10 mouse cellular contexts compared by ENCODE assay signal in the genomic region with DNA sequence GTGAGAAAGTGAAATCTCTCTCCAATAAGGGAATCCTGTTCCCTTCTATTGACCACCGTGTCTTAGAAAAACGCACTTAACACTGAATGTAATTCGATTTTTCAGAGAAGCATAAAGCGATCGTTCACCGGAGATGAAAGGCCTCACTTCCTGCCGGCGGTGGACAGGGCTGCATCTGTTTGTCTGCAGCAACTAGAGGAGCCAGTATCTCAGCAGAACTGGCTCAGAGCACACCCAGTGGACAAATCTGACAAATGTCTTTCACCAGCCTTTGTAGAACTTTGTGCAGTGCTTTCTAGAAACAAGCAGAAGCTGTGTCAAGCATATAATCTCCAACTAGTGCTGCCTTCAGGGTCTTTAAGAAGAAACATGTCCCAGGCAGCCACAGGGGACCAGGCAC. TPM values are rescaled to one million over a fixed set of nuclear protein-coding genes. Genes with fewer than 3 reads are reported as not detected.
DNase-seq lines count a peak whose midpoint lies in the region; ATAC-seq and TF ChIP-seq lines count a peak whose summit lies in the region.
"Had no signal": no experiment of that assay in that cellular context is flagged by ENCODE, and none has a peak within 500 bp of the region (broad histone marks: within the 10 kb centered on the region; RNA-seq: fewer than 3 reads in every experiment).

No protein-coding gene starts in this region.

- no peak overlapping the region for H3K9ac ChIP-seq in hindbrain, embryonic 12.5 days
- H3K9ac ChIP-seq in embryonic facial prominence, embryonic 11.5 days (replicated peaks; ENCODE audit: low read length): no peak overlapping the region
- H3K9ac ChIP-seq in limb, embryonic 12.5 days (replicated peaks): no peak overlapping the region

- TF ChIP-seq CTCF in thymus, adult 2 months (IDR thresholded peaks at IDR 0.05; ENCODE audit: borderline replicate concordance, control insufficient read depth, extremely low read depth, insufficient read depth, low read length, poor library complexity): no peak

- TF ChIP-seq POLR2A in thymus, adult 2 months (IDR thresholded peaks at IDR 0.05; ENCODE audit: control insufficient read depth, extremely low read depth, insufficient read depth, low read length, poor library complexity): no peak

- H3K4me3 ChIP-seq in hindbrain, embryonic 10.5 days: no peak overlapping the region
- H3K4me3 ChIP-seq in hindbrain, embryonic 12.5 days: no peak overlapping the region
- H3K4me3 ChIP-seq in embryonic facial prominence, embryonic 11.5 days (ENCODE audit: low read depth, low read length): no peak overlapping the region
- H3K4me3 ChIP-seq in limb, embryonic 12.5 days (replicated peaks): no peak overlapping the region
- no peak overlapping the region for H3K4me3 ChIP-seq in thymus, adult 2 months (ENCODE audit: control insufficient read depth, insufficient read depth, low read length)

- peak overlapping the region; percentile 76 for H3K27ac ChIP-seq in hindbrain, embryonic 10.5 days
- H3K27ac ChIP-seq in hindbrain, embryonic 12.5 days: no peak overlapping the region
- H3K27ac ChIP-seq in embryonic facial prominence, embryonic 11.5 days (replicated peaks; ENCODE audit: low read depth, low read length): no peak overlapping the region
- no peak overlapping the region for H3K27ac ChIP-seq in limb, embryonic 12.5 days
- no peak overlapping the region for H3K27ac ChIP-seq in thymus, adult 2 months (ENCODE audit: control insufficient read depth, insufficient read depth, low read length)

- DNase-seq in hindbrain, embryonic 10.5 days (ENCODE audit: low spot score): peak; percentile 38
- peak; percentile 71 for DNase-seq in ES-CJ7 (ENCODE audit: low read depth, low spot score)
- peak; percentile 59 for DNase-seq in embryonic facial prominence, embryonic 11.5 days (ENCODE audit: low spot score)
- no peak for DNase-seq in testis, postnatal 10 days (ENCODE audit: low spot score)
- DNase-seq in layer of hippocampus, postnatal 10 days (ENCODE audit: low spot score in 2 of 2): no peak
- DNase-seq in thymus, adult 2 months: no peak

- no peak overlapping the region for H3K4me2 ChIP-seq in hindbrain, embryonic 12.5 days (replicated peaks)
- H3K4me2 ChIP-seq in embryonic facial prominence, embryonic 11.5 days (ENCODE audit: low read depth, low read length): no peak overlapping the region
- H3K4me2 ChIP-seq in limb, embryonic 12.5 days: peak overlapping the region; percentile 20; the same call in 1 of the 2 replicates

- ATAC-seq in hindbrain, embryonic 12.5 days (ENCODE audit: low FRiP score): no peak
- no peak for ATAC-seq in embryonic facial prominence, embryonic 11.5 days (replicated peaks; ENCODE audit: insufficient number of reproducible peaks, low FRiP score, low TSS enrichment, low read depth)
- ATAC-seq in limb, embryonic 12.5 days (ENCODE audit: insufficient number of reproducible peaks, insufficient read depth, low FRiP score, low TSS enrichment, low read depth): no peak

- WGBS in hindbrain, embryonic 10.5 days: 18% methylated on average over 8 of the region's 8 CpGs
- 11% methylated on average over 8 of the region's 8 CpGs for WGBS in hindbrain, embryonic 12.5 days
- WGBS in embryonic facial prominence, embryonic 11.5 days: 4% methylated on average over 8 of the region's 8 CpGs
- WGBS in limb, embryonic 12.5 days: 5% methylated on average over 8 of the region's 8 CpGs
- 2% methylated on average over 8 of the region's 8 CpGs for WGBS in thymus, adult 2 months

- no peaks in the 10 kb centered on the region for H3K27me3 ChIP-seq in hindbrain, embryonic 10.5 days (ENCODE audit: insufficient read depth, poor library complexity, severe bottlenecking)
- no peaks in the 10 kb centered on the region for H3K27me3 ChIP-seq in hindbrain, embryonic 12.5 days
- no peaks in the 10 kb centered on the region for H3K27me3 ChIP-seq in embryonic facial prominence, embryonic 11.5 days (ENCODE audit: control insufficient read depth, insufficient read depth, low read length)
- H3K27me3 ChIP-seq in limb, embryonic 12.5 days: no peaks in the 10 kb centered on the region
- no peaks in the 10 kb centered on the region for H3K27me3 ChIP-seq in thymus, adult 2 months (ENCODE audit: control insufficient read depth, insufficient read depth, low read length)

- no peaks in the 10 kb centered on the region for H3K36me3 ChIP-seq in hindbrain, embryonic 10.5 days
- no peaks in the 10 kb centered on the region for H3K36me3 ChIP-seq in hindbrain, embryonic 12.5 days
- no peaks in the 10 kb centered on the region for H3K36me3 ChIP-seq in embryonic facial prominence, embryonic 11.5 days (replicated peaks; ENCODE audit: control insufficient read depth, insufficient read depth, low read depth, low read length)
- no peaks in the 10 kb centered on the region for H3K36me3 ChIP-seq in limb, embryonic 12.5 days
- no peaks in the 10 kb centered on the region for H3K36me3 ChIP-seq in thymus, adult 2 months (ENCODE audit: control insufficient read depth, insufficient read depth, low read length)

- peaks cover 20% of the 10 kb centered on the region for H3K4me1 ChIP-seq in hindbrain, embryonic 10.5 days (replicated peaks)
- H3K4me1 ChIP-seq in hindbrain, embryonic 12.5 days: peaks cover 19% of the 10 kb centered on the region
- H3K4me1 ChIP-seq in embryonic facial prominence, embryonic 11.5 days (ENCODE audit: control insufficient read depth, insufficient read depth, low read length): no peaks in the 10 kb centered on the region
- H3K4me1 ChIP-seq in limb, embryonic 12.5 days (replicated peaks): no peaks in the 10 kb centered on the region
- no peaks in the 10 kb centered on the region for H3K4me1 ChIP-seq in thymus, adult 2 months (replicated peaks; ENCODE audit: control insufficient read depth, insufficient read depth, low read length)

- H3K9me3 ChIP-seq in hindbrain, embryonic 10.5 days: no peaks in the 10 kb centered on the region
- H3K9me3 ChIP-seq in hindbrain, embryonic 12.5 days (replicated peaks): no peaks in the 10 kb centered on the region
- H3K9me3 ChIP-seq in embryonic facial prominence, embryonic 11.5 days (replicated peaks; ENCODE audit: control insufficient read depth, low read length): no peaks in the 10 kb centered on the region
- H3K9me3 ChIP-seq in limb, embryonic 12.5 days: no peaks in the 10 kb centered on the region

RNA-seq across cellular contexts. Expression of gene Tmem220, which starts 14.5 kb away (rescaled TPM):
- 0.43 and 1.5 TPM in 2 replicates for polyA plus RNA-seq in hindbrain, embryonic 10.5 days (2016; fragmentation: Nextera tagmentation; extraction: Ambion mirVana)
- polyA plus RNA-seq in hindbrain, embryonic 12.5 days (2016; fragmentation: Nextera tagmentation; extraction: Ambion mirVana): 0.43 and 1.2 TPM in 2 replicates
- 0.82 and 0.98 TPM in 2 replicates for polyA plus RNA-seq in embryonic facial prominence, embryonic 11.5 days (2014; fragmentation: Nextera tagmentation; extraction: Ambion mirVana)
- 1.1 and 1.9 TPM in 2 replicates for polyA plus RNA-seq in limb, embryonic 12.5 days (2016; fragmentation: Nextera tagmentation; extraction: Ambion mirVana)
- total RNA-seq in layer of hippocampus, postnatal 10 days (2021): 1 to 10 TPM in 1 of 2 experiments, under 1 TPM in 1; 0.27 to 1.1 TPM
- 0.45 and 0.54 TPM in 2 replicates for polyA plus RNA-seq in thymus, adult 2 months (2012; rRNA removed)

RNA-seq across cellular contexts. Expression of gene Adprm, which starts 42.0 kb away (rescaled TPM):
- polyA plus RNA-seq in hindbrain, embryonic 10.5 days (2016; fragmentation: Nextera tagmentation; extraction: Ambion mirVana): 28.3 and 30.4 TPM in 2 replicates
- 37.8 and 39.6 TPM in 2 replicates for polyA plus RNA-seq in hindbrain, embryonic 12.5 days (2016; fragmentation: Nextera tagmentation; extraction: Ambion mirVana)
- 37.0 and 39.5 TPM in 2 replicates for polyA plus RNA-seq in embryonic facial prominence, embryonic 11.5 days (2014; fragmentation: Nextera tagmentation; extraction: Ambion mirVana)
- polyA plus RNA-seq in limb, embryonic 12.5 days (2016; fragmentation: Nextera tagmentation; extraction: Ambion mirVana): 32.3 and 38.0 TPM in 2 replicates
- 10 to 100 TPM; 20.7 to 24.1 TPM for total RNA-seq in layer of hippocampus, postnatal 10 days (2021)
- polyA plus RNA-seq in thymus, adult 2 months (2012; rRNA removed): 18.8 and 26.2 TPM in 2 replicates

RNA-seq across cellular contexts. Expression of gene Sco1, which starts 42.0 kb away (rescaled TPM):
- polyA plus RNA-seq in hindbrain, embryonic 10.5 days (2016; fragmentation: Nextera tagmentation; extraction: Ambion mirVana): 18.0 and 22.3 TPM in 2 replicates
- polyA plus RNA-seq in hindbrain, embryonic 12.5 days (2016; fragmentation: Nextera tagmentation; extraction: Ambion mirVana): 18.2 and 18.9 TPM in 2 replicates
- polyA plus RNA-seq in embryonic facial prominence, embryonic 11.5 days (2014; fragmentation: Nextera tagmentation; extraction: Ambion mirVana): 20.6 and 21.9 TPM in 2 replicates
- polyA plus RNA-seq in limb, embryonic 12.5 days (2016; fragmentation: Nextera tagmentation; extraction: Ambion mirVana): 18.5 and 21.4 TPM in 2 replicates
- 10 to 100 TPM in 1 of 2 experiments, 1 to 10 TPM in 1; 9.4 to 10.9 TPM for total RNA-seq in layer of hippocampus, postnatal 10 days (2021)
- 3.8 and 4.4 TPM in 2 replicates for polyA plus RNA-seq in thymus, adult 2 months (2012; rRNA removed)

RNA-seq across cellular contexts. Expression of gene Tmem238l, which starts 54.0 kb away (rescaled TPM):
- not detected in 2 replicates for polyA plus RNA-seq in hindbrain, embryonic 10.5 days (2016; fragmentation: Nextera tagmentation; extraction: Ambion mirVana)
- not detected in 2 replicates for polyA plus RNA-seq in hindbrain, embryonic 12.5 days (2016; fragmentation: Nextera tagmentation; extraction: Ambion mirVana)
- polyA plus RNA-seq in embryonic facial prominence, embryonic 11.5 days (2014; fragmentation: Nextera tagmentation; extraction: Ambion mirVana): not detected in 2 replicates
- not detected in 2 replicates for polyA plus RNA-seq in limb, embryonic 12.5 days (2016; fragmentation: Nextera tagmentation; extraction: Ambion mirVana)
- not detected for total RNA-seq in layer of hippocampus, postnatal 10 days (2021)
- polyA plus RNA-seq in thymus, adult 2 months (2012; rRNA removed): 0.26 and 0.63 TPM in 2 replicates
- total RNA-seq: adrenal gland, postnatal 36 days; left cerebral cortex, postnatal 14 days had no signal

Comparison
In these comparisons a context has a peak if more than half of its experiments do, and no peak if none do; other contexts are left out.
1. DNase-seq: peak in hindbrain, embryonic 10.5 days (single experiment), ES-CJ7 (single experiment) and embryonic facial prominence, embryonic 11.5 days (single experiment); none in testis, postnatal 10 days (single experiment), layer of hippocampus, postnatal 10 days (0 of 2) and thymus, adult 2 months (single experiment).